Mouse (Mus musculus) adrenal gland, adult 2 months (tissue): ENCODE results near the gene H2-DMb1. TPM values are rescaled to one million over a fixed set of nuclear protein-coding genes. Genes with fewer than 3 reads are reported as not detected.

Source experiments
- DNase-seq: peaks from one replicate; pipeline ENCODE4 v3.0.0; 2021
- polyA plus RNA-seq: library from polyadenylated mRNA; depleted of rRNA; stranded (reverse); fragments of >200 nt; gene quantifications from 2 replicates; pipeline ENCODE4 v1.2.3, GENCODE M21; 2012
- total RNA-seq, 2 experiments: library from RNA; stranded (reverse); gene quantifications; 2 replicates each; pipeline ENCODE4 v1.2.3; 2021

The H2-DMb1 gene
- total and polyA plus RNA-seq, 3 experiments = 6.4 to 33.3 (median 12.3) TPM

- DNase-seq = no peak
Observed at GRCm38 (mm10) chr17:34144960-34145371, 7.9 kb upstream of the H2-DMb1 start.

GRCm38 (mm10) chr17:34155534-34155933 lies 2.7 kb downstream of the H2-DMb1 start:
- DNase-seq = no peak

- no peak for DNase-seq
Observed at GRCm38 (mm10) chr17:34164202-34164895, 11.5 kb downstream of the H2-DMb1 start.

- DNase-seq = no peak
Observed at GRCm38 (mm10) chr17:34165033-34165730, 12.3 kb downstream of the H2-DMb1 start.

GRCm38 (mm10) chr17:34169279-34169678 lies 16.4 kb downstream of the H2-DMb1 start:
- DNase-seq = peak; percentile 36

GRCm38 (mm10) chr17:34170487-34170876 lies 17.6 kb downstream of the H2-DMb1 start:
- DNase-seq = no peak

GRCm38 (mm10) chr17:34170877-34171498 lies 18.1 kb downstream of the H2-DMb1 start:
- DNase-seq = peak; percentile 76

GRCm38 (mm10) chr17:34172528-34172927 lies 19.7 kb downstream of the H2-DMb1 start:
- no peak for DNase-seq

- DNase-seq = no peak
Observed at GRCm38 (mm10) chr17:34174075-34174474, 21.2 kb downstream of the H2-DMb1 start.

- no peak for DNase-seq
Observed at GRCm38 (mm10) chr17:34177179-34177578, 24.3 kb downstream of the H2-DMb1 start.

- DNase-seq = no peak
Observed at GRCm38 (mm10) chr17:34179019-34179418, 26.1 kb downstream of the H2-DMb1 start.

GRCm38 (mm10) chr17:34179913-34180859 lies 27.3 kb downstream of the H2-DMb1 start:
- no peak for DNase-seq

- no peak for DNase-seq
Observed at GRCm38 (mm10) chr17:34183564-34184219, 30.8 kb downstream of the H2-DMb1 start.

GRCm38 (mm10) chr17:34185526-34185925 lies 32.7 kb downstream of the H2-DMb1 start:
- no peak for DNase-seq

- DNase-seq = no peak
Observed at GRCm38 (mm10) chr17:34186885-34187260, 34.0 kb downstream of the H2-DMb1 start.

- peak; percentile 98 for DNase-seq
Observed at GRCm38 (mm10) chr17:34187261-34187916, 34.5 kb downstream of the H2-DMb1 start, which contains the start of the genes Tap1 and Psmb9. Gene Tap1, plus strand, starts transcription at chr17:34187553. Gene Psmb9, minus strand, starts transcription at chr17:34187764.

GRCm38 (mm10) chr17:34188010-34188409 lies 35.1 kb downstream of the H2-DMb1 start:
- peak; percentile 74 for DNase-seq

- DNase-seq = no peak
Observed at GRCm38 (mm10) chr17:34188986-34189385, 36.1 kb downstream of the H2-DMb1 start.

- DNase-seq = no peak
Observed at GRCm38 (mm10) chr17:34192852-34193251, 40.0 kb downstream of the H2-DMb1 start.

GRCm38 (mm10) chr17:34193468-34193867 lies 40.6 kb downstream of the H2-DMb1 start:
- no peak for DNase-seq

GRCm38 (mm10) chr17:34194723-34195122 lies 41.9 kb downstream of the H2-DMb1 start:
- peak; percentile 53 for DNase-seq
